Mouse (Mus musculus) CD4-positive naive resting alpha-beta T cell, adult 76 days (primary cell): ENCODE data around the gene Kcnj15. TPM values are rescaled to one million over a fixed set of nuclear protein-coding genes. Genes with fewer than 3 reads are reported as not detected.

Experiments used
- total RNA-seq: library from RNA; stranded (reverse); gene quantifications from one replicate; pipeline ENCODE4 v1.2.4, GENCODE M21; 2023

Gene Kcnj15
- 0.12 TPM for total RNA-seq

DNA sequence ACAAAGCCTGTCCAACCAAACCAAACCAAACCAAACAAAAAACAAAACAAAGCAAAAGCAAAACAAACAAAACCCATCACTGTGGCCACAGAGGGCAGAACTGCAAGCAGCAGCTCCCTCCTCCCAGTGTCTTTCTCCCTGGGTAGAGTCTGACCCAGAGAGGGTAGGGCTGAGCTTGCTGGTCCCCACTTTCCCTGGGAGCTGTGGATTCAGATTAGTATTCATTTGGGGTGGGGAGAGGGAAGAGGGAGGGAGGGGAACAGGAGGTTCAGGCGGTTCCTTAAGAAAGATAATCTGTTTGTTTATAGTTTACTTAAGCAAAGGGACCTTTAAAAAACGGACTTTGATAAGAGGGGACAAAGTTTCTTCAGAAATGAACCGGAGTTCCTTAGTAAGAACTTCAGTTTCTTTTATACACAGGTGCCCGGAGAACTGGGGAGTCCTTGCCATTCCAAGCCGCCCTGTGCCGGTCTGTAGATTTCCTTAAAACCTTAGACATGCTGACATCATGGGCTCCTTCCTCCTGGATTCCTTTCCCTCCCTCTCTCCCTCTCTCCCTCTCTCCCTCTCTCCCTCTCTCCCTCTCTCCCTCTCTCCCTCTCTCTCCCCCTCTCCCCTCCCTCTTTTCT lies at the start of gene Kcnj15:
Kcnj15 (plus strand) TSS at position 293 of the 629 bp plus-strand sequence.

